Mouse (Mus musculus) limb, embryonic 14.5 days (tissue): ENCODE measurements around the gene Shc3. TPM values are rescaled to one million over a fixed set of nuclear protein-coding genes. Genes with fewer than 3 reads are reported as not detected.

Experiments used
- ATAC-seq: fragments of 200-750 bp; cut with Nextera tagmentation; 2 replicates; pipeline ENCODE4 v1.8.0; 2017; ENCODE audit warnings: low read depth, moderate number of reproducible peaks, moderate TSS enrichment; ENCODE audit not compliant: low FRiP score
- DNase-seq: peaks from one replicate; pipeline ENCODE4 v3.0.0-alpha.2; 2015; ENCODE audit warnings: low spot score
- H3K27ac ChIP-seq: fragments of 300-500 bp; sonication (generic); replicated peaks from 2 replicates; pipeline ENCODE4 v1.5.1; 2014; ENCODE audit warnings: low read depth, mild to moderate bottlenecking, low read length, moderate library complexity, mixed read lengths
- H3K27me3 ChIP-seq: fragments of 300-500 bp; sonication (generic); 2 replicates; pipeline ENCODE4 v1.6.1; 2014; ENCODE audit warnings: low read length, mixed read lengths; ENCODE audit not compliant: control insufficient read depth, insufficient read depth
- H3K36me3 ChIP-seq: fragments of 300-500 bp; sonication (generic); 2 replicates; pipeline ENCODE4 v1.6.1; 2014; ENCODE audit warnings: mild to moderate bottlenecking, low read length, moderate library complexity, mixed read lengths; ENCODE audit not compliant: control insufficient read depth, insufficient read depth
- H3K4me1 ChIP-seq: fragments of 300-500 bp; sonication (generic); 2 replicates; pipeline ENCODE4 v1.6.1; 2014; ENCODE audit warnings: antibody characterized with exemption, low read length, mixed read lengths; ENCODE audit not compliant: control insufficient read depth, insufficient read depth
- H3K4me2 ChIP-seq: fragments of 300-500 bp; sonication (generic); replicated peaks from 2 replicates; pipeline ENCODE4 v1.6.1; 2014; ENCODE audit warnings: low read depth, mild to moderate bottlenecking, low read length, moderate library complexity; ENCODE audit not compliant: severe bottlenecking
- H3K4me3 ChIP-seq: fragments of 300-500 bp; sonication (generic); replicated peaks from 2 replicates; pipeline ENCODE4 v1.5.1; 2014; ENCODE audit warnings: low read length
- H3K9ac ChIP-seq: fragments of 300-500 bp; sonication (generic); 2 replicates; pipeline ENCODE4 v1.6.1; 2014; ENCODE audit warnings: mild to moderate bottlenecking, low read depth, low read length, moderate library complexity; ENCODE audit not compliant: severe bottlenecking
- H3K9me3 ChIP-seq: fragments of 300-500 bp; sonication (generic); 2 replicates; pipeline ENCODE4 v1.6.1; 2016; ENCODE audit warnings: low read length; ENCODE audit not compliant: control insufficient read depth
- POLR2A ChIP-seq: fragments of 200-500 bp; IDR thresholded peaks from 2 replicates; pipeline ENCODE4 v1.8.0; 2012; ENCODE audit warnings: inconsistent platforms, mild to moderate bottlenecking, moderate library complexity, borderline replicate concordance; ENCODE audit not compliant: insufficient read depth, insufficient read length; ENCODE audit errors: extremely low read depth
- WGBS: fragments of 180-500 bp; shearing (Covaris S2); extraction: QIAGEN DNeasy Blood & Tissue Kit; methylation state at CpG from one replicate; pipeline ENCODE4 v1.1.7; 2014; 5-methylcytosine and 5-hydroxymethylcytosine counted together
- polyA plus RNA-seq, 2 experiments: library from polyadenylated mRNA; depleted of rRNA in 1 of 2; stranded (reverse) in 1 of 2; unstranded in 1 of 2; fragments of >200 nt; fragmentation: Nextera tagmentation in 1 of 2; extraction: Ambion mirVana in 1 of 2; gene quantifications; 2 replicates each; pipeline versions ENCODE4 v1.2.1 to v1.2.3; 2012 to 2014

The Shc3 gene
- polyA plus RNA-seq, 2 experiments = 0.69 to 1.1 TPM

DNA sequence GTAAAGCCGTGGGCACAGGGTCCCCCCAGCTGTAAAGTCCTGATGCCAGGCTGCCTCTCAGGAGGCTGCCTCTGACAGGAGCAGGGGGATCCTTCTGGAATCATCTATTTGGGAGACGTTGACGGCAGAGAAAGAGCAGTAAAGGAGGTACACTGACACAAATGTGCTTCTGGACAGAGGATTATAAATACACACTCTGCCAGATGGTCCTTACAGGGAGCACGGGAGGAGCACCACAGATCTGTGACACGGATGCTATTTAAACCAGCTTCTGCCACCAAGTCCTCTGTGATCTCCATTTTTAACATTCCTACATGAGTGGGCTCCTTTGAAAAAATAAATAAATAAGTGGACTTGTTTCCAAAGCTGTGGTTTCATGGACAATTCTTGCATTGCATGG is 63.5 kb downstream of the Shc3 start:
- DNase-seq (no peak), ATAC-seq (no peak)
- Histone ChIP-seq H3K9ac (no peak overlapping the region), H3K27ac (no peak overlapping the region), H3K27me3 (no peaks in the 10 kb centered on the region), H3K4me2 (no peak overlapping the region), H3K36me3 (no peaks in the 10 kb centered on the region), H3K9me3 (no peaks in the 10 kb centered on the region), H3K4me3 (no peak overlapping the region), H3K4me1 (no peaks in the 10 kb centered on the region)
- WGBS = 77% methylated on average over 5 of the region's 5 CpGs
- no peak for TF ChIP-seq POLR2A

- 76% methylated on average over 1 of the region's 1 CpGs for WGBS
- H3K27me3 ChIP-seq = no peaks in the 10 kb centered on the region
Observed at GRCm38 (mm10) chr13:51499769-51500168, 69.5 kb downstream of the Shc3 start.

GRCm38 (mm10) chr13:51493676-51494075 is 75.5 kb downstream of the Shc3 start:
- Histone ChIP-seq H3K4me2 (no peak overlapping the region), H3K36me3 (no peaks in the 10 kb centered on the region), H3K9me3 (no peaks in the 10 kb centered on the region), H3K4me3 (no peak overlapping the region), H3K9ac (no peak overlapping the region), H3K27me3 (no peaks in the 10 kb centered on the region), H3K4me1 (no peaks in the 10 kb centered on the region), H3K27ac (no peak overlapping the region)
- no peak for DNase-seq
- 74% methylated on average over 9 of the region's 9 CpGs for WGBS
- no peak for TF ChIP-seq POLR2A
- ATAC-seq = no peak

More at GRCm38 (mm10) chr13:51499769-51500168, 69.5 kb downstream of the Shc3 start:
- Histone ChIP-seq H3K27ac (no peak overlapping the region), H3K4me1 (no peaks in the 10 kb centered on the region), H3K4me3 (no peak overlapping the region), H3K9ac (no peak overlapping the region), H3K4me2 (no peak overlapping the region), H3K9me3 (no peaks in the 10 kb centered on the region), H3K36me3 (no peaks in the 10 kb centered on the region)
- TF ChIP-seq POLR2A = no peak
- ATAC-seq = no peak
- no peak for DNase-seq

- no peaks in the 10 kb centered on the region for H3K27me3 ChIP-seq
- H3K4me3 ChIP-seq = no peak overlapping the region
- H3K4me2 ChIP-seq = no peak overlapping the region
- no peak for TF ChIP-seq POLR2A
- DNase-seq = no peak
- no peaks in the 10 kb centered on the region for H3K9me3 ChIP-seq
- H3K27ac ChIP-seq = no peak overlapping the region
- 73% methylated on average over 8 of the region's 8 CpGs for WGBS
- no peaks in the 10 kb centered on the region for H3K36me3 ChIP-seq
- H3K4me1 ChIP-seq = no peaks in the 10 kb centered on the region
- no peak overlapping the region for H3K9ac ChIP-seq
- no peak for ATAC-seq
Observed at GRCm38 (mm10) chr13:51491649-51492435, 77.4 kb downstream of the Shc3 start.

DNA sequence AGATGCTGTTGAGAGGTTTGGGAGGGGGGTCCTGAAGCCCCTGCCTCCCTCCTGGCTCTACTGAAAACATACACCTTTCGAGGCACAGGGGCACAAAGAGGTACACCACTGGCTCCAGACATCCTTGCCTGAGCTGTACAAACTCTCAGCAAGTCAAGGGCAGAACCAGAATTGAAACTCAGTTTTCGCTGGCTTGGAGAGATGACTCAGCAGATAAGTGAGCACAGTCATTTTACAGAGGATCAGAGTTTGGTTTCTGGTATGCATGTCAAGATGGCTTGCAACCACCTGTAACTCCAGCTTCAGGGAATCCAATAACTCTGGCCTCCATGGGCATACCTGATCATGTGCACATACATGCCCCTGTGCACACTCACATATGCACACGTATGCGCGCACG is 79.0 kb downstream of the Shc3 start:
- no peak for DNase-seq
- no peak overlapping the region for H3K4me2 ChIP-seq
- WGBS = 91% methylated on average over 6 of the region's 6 CpGs
- no peak overlapping the region for H3K27ac ChIP-seq
- no peak overlapping the region for H3K4me3 ChIP-seq
- no peak for TF ChIP-seq POLR2A
- H3K9me3 ChIP-seq = no peaks in the 10 kb centered on the region
- H3K27me3 ChIP-seq = no peaks in the 10 kb centered on the region
- no peak for ATAC-seq
- H3K9ac ChIP-seq = no peak overlapping the region
- no peaks in the 10 kb centered on the region for H3K36me3 ChIP-seq
- H3K4me1 ChIP-seq = no peaks in the 10 kb centered on the region
